Mouse (Mus musculus) hindbrain, embryonic 15.5 days (tissue): Measurements from ENCODE around the gene Ppox. TPM values are rescaled to one million over a fixed set of nuclear protein-coding genes. Genes with fewer than 3 reads are reported as not detected.

Experiments
- ATAC-seq: fragments of 200-750 bp; cut with Nextera tagmentation; 2 replicates; pipeline ENCODE4 v1.8.0; 2017; ENCODE audit warnings: low read depth, moderate number of reproducible peaks, moderate TSS enrichment; ENCODE audit not compliant: low FRiP score
- H3K27ac ChIP-seq: fragments of 300-500 bp; sonication (generic); replicated peaks from 2 replicates; pipeline ENCODE4 v1.5.1; 2015; ENCODE audit warnings: mild to moderate bottlenecking, inconsistent platforms
- H3K27me3 ChIP-seq: fragments of 300-500 bp; sonication (generic); 2 replicates; pipeline ENCODE4 v1.6.1; 2015; ENCODE audit warnings: control low read depth, inconsistent platforms
- H3K36me3 ChIP-seq: fragments of 300-500 bp; sonication (generic); 2 replicates; pipeline ENCODE4 v1.6.1; 2015; ENCODE audit warnings: control low read depth, inconsistent platforms
- H3K4me1 ChIP-seq: fragments of 300-500 bp; sonication (generic); replicated peaks from 2 replicates; pipeline ENCODE4 v1.6.1; 2015; ENCODE audit warnings: control low read depth, inconsistent platforms
- H3K4me2 ChIP-seq: fragments of 300-500 bp; sonication (generic); 2 replicates; pipeline ENCODE4 v1.6.1; 2015; ENCODE audit warnings: moderate library complexity, mild to moderate bottlenecking, inconsistent platforms
- H3K4me3 ChIP-seq: fragments of 300-500 bp; sonication (generic); 2 replicates; pipeline ENCODE4 v1.5.1; 2015; ENCODE audit warnings: mild to moderate bottlenecking, inconsistent platforms
- H3K9ac ChIP-seq: fragments of 300-500 bp; sonication (generic); 2 replicates; pipeline ENCODE4 v1.6.1; 2015; ENCODE audit warnings: inconsistent platforms
- H3K9me3 ChIP-seq: fragments of 300-500 bp; sonication (generic); 2 replicates; pipeline ENCODE4 v1.6.1; 2016; ENCODE audit warnings: control low read depth, inconsistent platforms
- WGBS: fragments of 180-500 bp; shearing (Covaris S2); methylation state at CpG from one replicate; pipeline ENCODE4 v1.1.7; 2015; 5-methylcytosine and 5-hydroxymethylcytosine counted together
- polyA plus RNA-seq: library from polyadenylated mRNA; unstranded; fragments of >200 nt; fragmentation: Nextera tagmentation; extraction: Ambion mirVana; gene quantifications from 2 replicates; pipeline ENCODE4 v1.2.1, GENCODE M21; 2015

The Ppox gene
- polyA plus RNA-seq, 1 experiment from 2014 or later: 53.6 TPM

GRCm38 (mm10) chr1:171272086-171272485 is 8.9 kb downstream of the Ppox start:
- Histone ChIP-seq H3K4me2 (no peak overlapping the region; the same call in 1 of the 2 replicates), H3K36me3 (peaks cover 37% of the 10 kb centered on the region)

GRCm38 (mm10) chr1:171271622-171272021 is 9.4 kb downstream of the Ppox start:
- H3K27me3 ChIP-seq: no peaks in the 10 kb centered on the region
- no peak overlapping the region for H3K4me3 ChIP-seq
- H3K4me2 ChIP-seq: peak overlapping the region; percentile 89
- H3K9ac ChIP-seq: peak overlapping the region; percentile 91; the same call in 1 of the 2 replicates
- peaks cover 28% of the 10 kb centered on the region for H3K4me1 ChIP-seq
- H3K27ac ChIP-seq: no peak overlapping the region
- 78% methylated on average over 10 of the region's 10 CpGs for WGBS
- no peaks in the 10 kb centered on the region for H3K9me3 ChIP-seq
- H3K36me3 ChIP-seq: peaks cover 32% of the 10 kb centered on the region
- ATAC-seq: no peak

More at GRCm38 (mm10) chr1:171272086-171272485, 8.9 kb downstream of the Ppox start:
- no peak overlapping the region for H3K27ac ChIP-seq
- ATAC-seq: no peak
- no peak overlapping the region for H3K9ac ChIP-seq
- peaks cover 28% of the 10 kb centered on the region for H3K4me1 ChIP-seq
- H3K27me3 ChIP-seq: no peaks in the 10 kb centered on the region
- H3K9me3 ChIP-seq: no peaks in the 10 kb centered on the region
- H3K4me3 ChIP-seq: no peak overlapping the region
- 92% methylated on average over 3 of the region's 3 CpGs for WGBS

- Histone ChIP-seq H3K4me2 (peak overlapping the region; percentile 89), H3K36me3 (peaks cover 28% of the 10 kb centered on the region), H3K4me3 (peak overlapping the region; percentile 94), H3K4me1 (peaks cover 28% of the 10 kb centered on the region), H3K9me3 (no peaks in the 10 kb centered on the region), H3K27me3 (no peaks in the 10 kb centered on the region), H3K9ac (peak overlapping the region; percentile 91), H3K27ac (peak overlapping the region; percentile 77; the same call in 1 of the 2 replicates)
- 52% methylated on average over 9 of the region's 9 CpGs for WGBS
- ATAC-seq: no peak
Measured at GRCm38 (mm10) chr1:171271196-171271595, 9.8 kb downstream of the Ppox start.

- no peaks in the 10 kb centered on the region for H3K27me3 ChIP-seq
- H3K27ac ChIP-seq: peak overlapping the region; percentile 77
- no peaks in the 10 kb centered on the region for H3K9me3 ChIP-seq
- H3K4me1 ChIP-seq: peaks cover 28% of the 10 kb centered on the region
- peak overlapping the region; percentile 91 for H3K9ac ChIP-seq
- peak; percentile 84 for ATAC-seq
- H3K4me2 ChIP-seq: peak overlapping the region; percentile 89
- WGBS: under 1% methylated on average over 19 of the region's 19 CpGs
- H3K36me3 ChIP-seq: peaks cover 21% of the 10 kb centered on the region
- peak overlapping the region; percentile 94 for H3K4me3 ChIP-seq
Measured at GRCm38 (mm10) chr1:171270573-171270900, 10.4 kb downstream of the Ppox start.

GRCm38 (mm10) chr1:171269848-171270572 is 11.0 kb downstream of the Ppox start, which contains the start of gene B4galt3:
TSS of gene B4galt3 (plus strand) at chr1:171270328.
- Histone ChIP-seq H3K27me3 (no peaks in the 10 kb centered on the region), H3K4me2 (peak within 1 kb of the TSS; percentile 89), H3K4me3 (peak within 1 kb of the TSS; percentile 94), H3K9me3 (no peaks in the 10 kb centered on the region), H3K4me1 (peaks cover 28% of the 10 kb centered on the region), H3K27ac (peak within 1 kb of the TSS; percentile 77), H3K36me3 (peaks cover 19% of the 10 kb centered on the region), H3K9ac (peak within 1 kb of the TSS; percentile 91)
- 4% methylated on average over 36 of the region's 36 CpGs for WGBS
- peak; percentile 94 for ATAC-seq

GRCm38 (mm10) chr1:171268341-171268740 is 12.6 kb downstream of the Ppox start:
- H3K27me3 ChIP-seq: no peaks in the 10 kb centered on the region

GRCm38 (mm10) chr1:171265971-171266744 is 14.8 kb downstream of the Ppox start:
- H3K27ac ChIP-seq: no peak overlapping the region
- no peak overlapping the region for H3K4me2 ChIP-seq
- H3K9me3 ChIP-seq: no peaks in the 10 kb centered on the region
- no peak overlapping the region for H3K9ac ChIP-seq
- WGBS: 83% methylated on average over 4 of the region's 4 CpGs
- peaks cover 29% of the 10 kb centered on the region for H3K4me1 ChIP-seq
- ATAC-seq: no peak
- H3K27me3 ChIP-seq: no peaks in the 10 kb centered on the region
- H3K36me3 ChIP-seq: no peaks in the 10 kb centered on the region
- no peak overlapping the region for H3K4me3 ChIP-seq

More at GRCm38 (mm10) chr1:171268341-171268740, 12.6 kb downstream of the Ppox start:
- ATAC-seq: no peak
- H3K36me3 ChIP-seq: peaks cover 9% of the 10 kb centered on the region; the same call in 1 of the 2 replicates
- no peaks in the 10 kb centered on the region for H3K9me3 ChIP-seq
- H3K4me2 ChIP-seq: no peak overlapping the region
- WGBS: 68% methylated on average over 1 of the region's 1 CpGs
- H3K9ac ChIP-seq: no peak overlapping the region
- peaks cover 33% of the 10 kb centered on the region for H3K4me1 ChIP-seq
- H3K4me3 ChIP-seq: no peak overlapping the region
- H3K27ac ChIP-seq: no peak overlapping the region

GRCm38 (mm10) chr1:171263666-171264461 is 17.1 kb downstream of the Ppox start:
- Histone ChIP-seq H3K36me3 (no peaks in the 10 kb centered on the region), H3K27me3 (no peaks in the 10 kb centered on the region), H3K4me3 (no peak overlapping the region), H3K9ac (no peak overlapping the region), H3K27ac (peak overlapping the region; percentile 79), H3K4me2 (peak overlapping the region; percentile 63), H3K4me1 (peaks cover 16% of the 10 kb centered on the region), H3K9me3 (no peaks in the 10 kb centered on the region)
- 79% methylated on average over 3 of the region's 3 CpGs for WGBS
- ATAC-seq: no peak

GRCm38 (mm10) chr1:171263185-171263611 is 17.8 kb downstream of the Ppox start:
- Histone ChIP-seq H3K4me3 (peak overlapping the region; percentile 34; the same call in 1 of the 2 replicates), H3K27me3 (no peaks in the 10 kb centered on the region), H3K9me3 (no peaks in the 10 kb centered on the region), H3K9ac (no peak overlapping the region), H3K4me2 (peak overlapping the region; percentile 63), H3K27ac (peak overlapping the region; percentile 87), H3K4me1 (peaks cover 16% of the 10 kb centered on the region), H3K36me3 (no peaks in the 10 kb centered on the region)
- WGBS: 5% methylated on average over 2 of the region's 2 CpGs
- ATAC-seq: peak; percentile 94

GRCm38 (mm10) chr1:171262594-171263130 is 18.3 kb downstream of the Ppox start:
- ATAC-seq: peak; percentile 82
- Histone ChIP-seq H3K27me3 (no peaks in the 10 kb centered on the region), H3K4me3 (peak overlapping the region; percentile 34), H3K9ac (peak overlapping the region; percentile 31; the same call in 1 of the 2 replicates), H3K4me1 (peaks cover 16% of the 10 kb centered on the region), H3K9me3 (no peaks in the 10 kb centered on the region), H3K27ac (peak overlapping the region; percentile 87), H3K36me3 (no peaks in the 10 kb centered on the region), H3K4me2 (peak overlapping the region; percentile 63)
- WGBS: 3% methylated on average over 8 of the region's 8 CpGs

- H3K27me3 ChIP-seq: no peaks in the 10 kb centered on the region
- no peaks in the 10 kb centered on the region for H3K9me3 ChIP-seq
- H3K4me2 ChIP-seq: no peak overlapping the region
- no peak for ATAC-seq
- H3K27ac ChIP-seq: no peak overlapping the region
- WGBS: 85% methylated on average over 3 of the region's 3 CpGs
- peaks cover 16% of the 10 kb centered on the region for H3K4me1 ChIP-seq
- H3K36me3 ChIP-seq: no peaks in the 10 kb centered on the region
- H3K9ac ChIP-seq: no peak overlapping the region
- H3K4me3 ChIP-seq: no peak overlapping the region
Measured at GRCm38 (mm10) chr1:171260316-171260715, 20.7 kb downstream of the Ppox start.
